Mouse (Mus musculus) midbrain, postnatal 0 days (tissue): ENCODE data around the gene Crim1. TPM values are rescaled to one million over a fixed set of nuclear protein-coding genes. Genes with fewer than 3 reads are reported as not detected.

Experiments
- ATAC-seq: fragments of 200-750 bp; cut with Nextera tagmentation; 2 replicates; pipeline ENCODE4 v1.8.0; 2017; ENCODE audit warnings: moderate number of reproducible peaks, mild to moderate bottlenecking, moderate TSS enrichment, moderate library complexity; ENCODE audit not compliant: low FRiP score
- DNase-seq: peaks from one replicate; pipeline ENCODE4 v3.0.0-alpha.2; 2015; ENCODE audit warnings: low spot score
- H3K27ac ChIP-seq: fragments of 300-500 bp; sonication (generic); 2 replicates; pipeline ENCODE4 v1.5.1; 2014; ENCODE audit warnings: low read depth, mild to moderate bottlenecking, low read length, mixed read lengths
- H3K27me3 ChIP-seq: fragments of 300-500 bp; sonication (generic); 2 replicates; pipeline ENCODE4 v1.6.1; 2014; ENCODE audit warnings: low read length, control low read depth, mixed read lengths; ENCODE audit not compliant: insufficient read depth
- H3K36me3 ChIP-seq: fragments of 300-500 bp; sonication (generic); 2 replicates; pipeline ENCODE4 v1.6.1; 2014; ENCODE audit warnings: low read length, control low read depth, mixed read lengths; ENCODE audit not compliant: insufficient read depth
- H3K4me1 ChIP-seq: fragments of 300-500 bp; sonication (generic); 2 replicates; pipeline ENCODE4 v1.6.1; 2014; ENCODE audit warnings: mild to moderate bottlenecking, control low read depth, antibody characterized with exemption, low read length, mixed read lengths; ENCODE audit not compliant: insufficient read depth
- H3K4me2 ChIP-seq: fragments of 300-500 bp; sonication (generic); 2 replicates; pipeline ENCODE4 v1.6.1; 2014; ENCODE audit warnings: low read depth, mild to moderate bottlenecking, low read length, mixed read lengths; ENCODE audit not compliant: poor library complexity, severe bottlenecking
- H3K4me3 ChIP-seq: fragments of 300-500 bp; sonication (generic); 2 replicates; pipeline ENCODE4 v1.5.1; 2014; ENCODE audit warnings: low read depth, mild to moderate bottlenecking, low read length, moderate library complexity
- H3K9ac ChIP-seq: fragments of 300-500 bp; sonication (generic); replicated peaks from 2 replicates; pipeline ENCODE4 v1.6.1; 2014; ENCODE audit warnings: mild to moderate bottlenecking, low read length, moderate library complexity, mixed read lengths; ENCODE audit not compliant: poor library complexity, severe bottlenecking
- H3K9me3 ChIP-seq: fragments of 300-500 bp; sonication (generic); 2 replicates; pipeline ENCODE4 v1.6.1; 2016; ENCODE audit warnings: low read length, control low read depth
- CTCF ChIP-seq: IDR thresholded peaks from 2 replicates; pipeline ENCODE4 v1.5.1; 2016; ENCODE audit warnings: antibody characterized with exemption, mild to moderate bottlenecking
- WGBS: fragments of 180-500 bp; shearing (Covaris S2); extraction: QIAGEN DNeasy Blood & Tissue Kit; methylation state at CpG from one replicate; pipeline ENCODE4 v1.1.7; 2014; 5-methylcytosine and 5-hydroxymethylcytosine counted together
- polyA plus RNA-seq: library from polyadenylated mRNA; unstranded; fragments of >200 nt; fragmentation: Nextera tagmentation; extraction: Ambion mirVana; gene quantifications from 2 replicates; pipeline ENCODE4 v1.2.1, GENCODE M21; 2015
- total RNA-seq: library from RNA; depleted of rRNA; stranded (reverse); fragments of >200 nt; gene quantifications from 2 replicates; pipeline ENCODE4 v1.2.3, GENCODE M21; 2014

The Crim1 gene
- total and polyA plus RNA-seq, 2 experiments from 2014 or later, result 16.5 to 119 TPM

DNA sequence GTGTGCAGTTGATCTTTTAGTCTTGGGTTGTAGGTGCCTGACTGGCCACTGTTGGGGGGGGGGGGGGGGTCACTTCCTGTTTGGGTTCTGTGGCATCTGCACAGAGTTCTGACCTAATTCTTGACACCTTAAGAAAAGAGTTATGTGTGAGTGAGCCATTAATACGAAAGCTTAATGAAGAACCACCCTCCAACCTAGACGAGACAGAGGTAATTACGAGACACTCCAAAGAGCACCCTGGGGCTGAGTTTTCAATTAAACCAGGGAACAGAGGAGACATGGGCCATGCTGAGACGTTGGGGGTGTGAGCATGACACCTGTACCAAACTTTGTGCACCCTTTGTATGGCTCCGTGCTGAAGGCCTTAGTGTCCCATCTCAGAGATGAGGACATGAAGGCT lies 117.3 kb downstream of the Crim1 start:
- no peak for TF ChIP-seq CTCF
- no peak overlapping the region for H3K4me3 ChIP-seq
- H3K4me2 ChIP-seq, result no peak overlapping the region
- H3K9me3 ChIP-seq, result no peaks in the 10 kb centered on the region
- 86% methylated on average over 5 of the region's 5 CpGs for WGBS
- H3K4me1 ChIP-seq, result no peaks in the 10 kb centered on the region
- ATAC-seq (no peak), DNase-seq (no peak)
- no peaks in the 10 kb centered on the region for H3K27me3 ChIP-seq
- H3K27ac ChIP-seq, result no peak overlapping the region
- peaks cover 5% of the 10 kb centered on the region; the same call in 1 of the 2 replicates for H3K36me3 ChIP-seq
- H3K9ac ChIP-seq, result no peak overlapping the region

GRCm38 (mm10) chr17:78318810-78319209 lies 118.8 kb downstream of the Crim1 start:
- no peak for ATAC-seq
- TF ChIP-seq CTCF, result no peak
- H3K9me3 ChIP-seq, result no peaks in the 10 kb centered on the region

DNA sequence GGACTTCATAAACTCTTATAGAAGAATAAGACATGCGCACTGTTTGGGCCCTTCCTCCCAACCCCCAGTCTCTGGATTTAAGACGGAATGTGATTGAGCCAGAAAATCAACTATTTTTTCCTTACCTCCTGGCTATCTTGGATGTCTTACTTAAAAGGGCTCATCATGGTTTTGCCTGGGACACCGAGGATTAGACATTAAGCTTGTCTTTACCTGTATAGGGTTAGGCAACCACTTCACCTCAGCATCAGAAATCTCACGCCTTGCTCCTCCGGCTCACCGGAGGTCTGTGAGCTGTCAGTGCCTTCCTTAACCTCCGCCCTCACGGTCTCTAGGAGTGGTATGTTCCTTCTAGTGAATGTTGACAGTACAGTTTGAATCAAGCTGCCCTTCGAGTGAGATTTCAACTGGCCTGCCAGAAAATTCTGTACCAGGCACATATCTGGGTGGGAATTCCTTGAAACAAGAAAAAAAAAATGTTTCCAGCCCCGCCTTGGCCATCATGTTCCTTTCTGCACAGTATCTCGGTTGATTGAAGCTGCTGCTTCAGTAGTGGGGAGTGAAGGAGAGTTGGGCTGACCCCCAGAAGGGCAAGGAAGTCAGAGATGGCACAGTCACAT lies 121.3 kb downstream of the Crim1 start:
- Histone ChIP-seq H3K4me2 (no peak overlapping the region), H3K27ac (no peak overlapping the region), H3K4me3 (no peak overlapping the region), H3K9ac (no peak overlapping the region), H3K9me3 (no peaks in the 10 kb centered on the region), H3K36me3 (no peaks in the 10 kb centered on the region), H3K27me3 (no peaks in the 10 kb centered on the region), H3K4me1 (no peaks in the 10 kb centered on the region)
- no peak for DNase-seq
- no peak for TF ChIP-seq CTCF
- WGBS, result 91% methylated on average over 11 of the region's 11 CpGs
- no peak for ATAC-seq

More at GRCm38 (mm10) chr17:78318810-78319209, 118.8 kb downstream of the Crim1 start:
- no peak overlapping the region for H3K4me3 ChIP-seq
- DNase-seq, result no peak
- WGBS, result 88% methylated on average over 3 of the region's 3 CpGs
- H3K36me3 ChIP-seq, result peaks cover 5% of the 10 kb centered on the region; the same call in 1 of the 2 replicates
- H3K4me2 ChIP-seq, result no peak overlapping the region
- no peak overlapping the region for H3K9ac ChIP-seq
- no peak overlapping the region for H3K27ac ChIP-seq
- no peaks in the 10 kb centered on the region for H3K4me1 ChIP-seq
- H3K27me3 ChIP-seq, result no peaks in the 10 kb centered on the region

DNA sequence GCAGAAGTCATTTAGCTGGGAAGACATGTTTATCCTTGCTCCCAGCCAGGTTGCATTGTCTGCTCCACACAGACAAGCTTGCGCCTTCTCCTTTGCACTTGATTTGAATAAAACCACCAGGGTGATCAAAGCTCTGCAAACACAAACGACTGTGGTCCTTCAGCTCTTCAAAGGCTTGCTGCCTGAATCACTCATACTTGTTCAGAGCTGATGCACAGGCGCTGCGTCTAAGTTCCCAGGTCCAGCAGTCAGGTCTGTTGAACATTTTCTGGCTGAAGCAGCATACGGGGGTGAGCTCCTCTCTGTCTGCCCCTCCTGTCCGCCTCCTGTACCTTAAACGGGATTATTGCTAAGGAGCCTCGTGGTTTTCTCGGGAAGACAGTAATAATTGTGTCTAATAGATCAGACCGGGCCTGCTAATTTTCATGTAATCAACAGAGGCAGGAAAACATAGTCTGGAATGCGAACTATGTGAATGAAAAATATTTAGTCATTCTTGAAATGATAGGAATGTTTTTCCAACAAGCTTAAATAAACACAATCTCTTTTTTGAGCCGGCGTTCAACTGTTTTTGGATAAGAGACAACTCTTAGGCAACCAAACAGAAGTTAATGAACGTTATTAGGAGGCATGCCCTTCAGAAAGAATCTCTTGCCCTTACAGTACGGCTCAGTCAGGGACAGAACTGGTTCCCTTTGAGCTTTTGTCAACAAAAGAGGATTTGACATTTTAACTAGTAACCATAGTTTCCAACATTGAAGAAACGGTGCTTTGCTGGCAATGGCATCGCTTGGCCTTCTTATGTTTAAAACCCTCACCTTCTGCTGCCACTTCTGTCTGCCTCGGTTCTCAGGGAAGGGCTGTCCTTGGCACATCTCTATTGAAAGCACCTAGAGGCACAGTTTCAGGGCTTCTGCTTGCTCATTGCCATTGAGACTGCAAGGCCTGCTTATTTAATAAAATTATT lies 122.6 kb downstream of the Crim1 start:
- 35% methylated on average over 18 of the region's 18 CpGs for WGBS

DNA sequence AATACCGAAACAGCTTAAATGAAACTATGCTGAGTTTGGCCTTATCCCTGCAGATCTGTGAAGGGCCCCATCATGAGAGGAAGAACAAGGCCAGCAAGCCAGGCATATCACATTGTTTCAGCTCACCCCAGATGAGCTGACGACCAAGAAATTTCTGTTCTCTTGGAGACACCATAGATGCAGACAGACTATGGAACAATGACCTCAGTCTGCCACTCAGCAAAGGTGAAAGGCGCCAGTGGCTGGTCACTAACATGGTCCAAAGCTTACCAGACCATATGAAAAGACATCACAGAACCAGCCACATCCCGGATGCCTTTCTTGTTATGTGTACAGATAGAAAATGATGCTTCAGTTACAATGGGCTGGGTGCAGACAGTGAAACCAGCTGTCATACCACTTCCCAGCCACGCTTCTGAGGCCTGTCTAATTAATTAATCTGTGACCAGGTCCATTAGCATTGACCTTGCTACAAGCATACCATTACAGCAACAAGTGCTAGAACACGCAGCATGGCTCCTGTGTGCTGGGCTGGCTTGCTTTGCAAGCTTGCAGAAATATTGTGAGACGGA lies 125.8 kb downstream of the Crim1 start:
- WGBS, result 67% methylated on average over 7 of the region's 7 CpGs
- ATAC-seq, result no peak
- DNase-seq, result no peak
- H3K27me3 ChIP-seq, result no peaks in the 10 kb centered on the region
- no peaks in the 10 kb centered on the region for H3K9me3 ChIP-seq
- no peak for TF ChIP-seq CTCF
- no peak overlapping the region for H3K4me2 ChIP-seq
- H3K4me1 ChIP-seq, result no peaks in the 10 kb centered on the region
- no peaks in the 10 kb centered on the region for H3K36me3 ChIP-seq
- no peak overlapping the region for H3K4me3 ChIP-seq
- H3K9ac ChIP-seq, result no peak overlapping the region
- H3K27ac ChIP-seq, result no peak overlapping the region

More for the DNA sequence above, 122.6 kb downstream of the Crim1 start:
- Histone ChIP-seq H3K4me2 (no peak overlapping the region), H3K27me3 (no peaks in the 10 kb centered on the region), H3K27ac (no peak overlapping the region; the same call in 1 of the 2 replicates), H3K9ac (no peak overlapping the region), H3K4me1 (no peaks in the 10 kb centered on the region), H3K4me3 (no peak overlapping the region), H3K36me3 (no peaks in the 10 kb centered on the region), H3K9me3 (no peaks in the 10 kb centered on the region)
- ATAC-seq, result no peak
- no peak for TF ChIP-seq CTCF
- no peak for DNase-seq

DNA sequence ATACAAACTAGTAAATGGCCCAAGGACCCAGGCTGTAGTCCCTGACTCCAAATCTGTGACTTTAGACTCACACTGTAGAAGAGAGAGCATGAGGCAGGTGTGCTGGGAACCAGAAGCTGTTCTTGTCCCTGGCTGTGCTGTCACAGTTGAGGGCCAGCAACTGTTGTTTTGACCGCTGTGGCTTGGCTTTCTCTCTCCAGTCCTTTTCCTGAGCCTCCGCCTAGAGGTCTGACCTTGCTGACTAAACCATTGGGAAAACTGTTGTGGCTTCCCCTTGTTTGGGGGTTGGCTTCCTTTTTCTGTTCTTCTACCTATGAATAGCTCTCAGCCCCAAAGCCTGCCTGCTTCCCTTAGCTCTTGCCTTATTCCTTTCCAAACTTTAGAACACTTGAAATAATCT lies 126.3 kb downstream of the Crim1 start:
- 85% methylated on average over 2 of the region's 2 CpGs for WGBS
- no peaks in the 10 kb centered on the region for H3K36me3 ChIP-seq
- no peaks in the 10 kb centered on the region for H3K4me1 ChIP-seq
- H3K27me3 ChIP-seq, result no peaks in the 10 kb centered on the region
- ATAC-seq, result no peak
- H3K4me2 ChIP-seq, result no peak overlapping the region
- TF ChIP-seq CTCF, result no peak
- H3K9ac ChIP-seq, result no peak overlapping the region
- H3K9me3 ChIP-seq, result no peaks in the 10 kb centered on the region
- no peak overlapping the region for H3K27ac ChIP-seq
- DNase-seq, result no peak
- no peak overlapping the region for H3K4me3 ChIP-seq
